Mouse (Mus musculus) forebrain, embryonic 14.5 days (tissue): Measurements from ENCODE around the gene Plin5. TPM values are rescaled to one million over a fixed set of nuclear protein-coding genes. Genes with fewer than 3 reads are reported as not detected.

ENCODE experiments used
- ATAC-seq: fragments of 200-750 bp; cut with Nextera tagmentation; 2 replicates; pipeline ENCODE4 v1.8.0; 2017; ENCODE audit warnings: mild to moderate bottlenecking, moderate library complexity
- DNase-seq: peaks from one replicate; pipeline ENCODE4 v3.0.0-alpha.2; 2015; ENCODE audit warnings: low spot score
- H3K27ac ChIP-seq: fragments of 300-500 bp; sonication (generic); 2 replicates; pipeline ENCODE4 v1.5.1; 2014; ENCODE audit warnings: low read depth, mild to moderate bottlenecking, control low read depth, low read length, moderate library complexity
- H3K27me3 ChIP-seq: fragments of 300-500 bp; sonication (generic); replicated peaks from 2 replicates; pipeline ENCODE4 v1.6.1; 2014; ENCODE audit warnings: low read length, control low read depth, mixed read lengths; ENCODE audit not compliant: control insufficient read depth, insufficient read depth
- H3K36me3 ChIP-seq: fragments of 300-500 bp; sonication (generic); 2 replicates; pipeline ENCODE4 v1.6.1; 2014; ENCODE audit warnings: low read length, control low read depth; ENCODE audit not compliant: control insufficient read depth, insufficient read depth
- H3K4me1 ChIP-seq: fragments of 300-500 bp; sonication (generic); 2 replicates; pipeline ENCODE4 v1.6.1; 2014; ENCODE audit warnings: antibody characterized with exemption, low read length, control low read depth; ENCODE audit not compliant: control insufficient read depth, insufficient read depth
- H3K4me2 ChIP-seq: fragments of 300-500 bp; sonication (generic); 2 replicates; pipeline ENCODE4 v1.6.1; 2014; ENCODE audit warnings: mild to moderate bottlenecking, control low read depth, low read length
- H3K4me3 ChIP-seq: fragments of 300-500 bp; sonication (generic); 2 replicates; pipeline ENCODE4 v1.5.1; 2014; ENCODE audit warnings: low read depth, low read length, control low read depth
- H3K9ac ChIP-seq: fragments of 300-500 bp; sonication (generic); 2 replicates; pipeline ENCODE4 v1.6.1; 2014; ENCODE audit warnings: mild to moderate bottlenecking, low read length, control low read depth, moderate library complexity
- H3K9me3 ChIP-seq: fragments of 300-500 bp; sonication (generic); replicated peaks from 2 replicates; pipeline ENCODE4 v1.6.1; 2016; ENCODE audit warnings: low read length, control low read depth, mixed read lengths; ENCODE audit not compliant: control insufficient read depth
- whole genome bisulfite sequencing: fragments of 180-500 bp; shearing (Covaris S2); extraction: QIAGEN DNeasy Blood & Tissue Kit; methylation state at CpG from one replicate; pipeline ENCODE4 v1.1.7; 2014; 5-methylcytosine and 5-hydroxymethylcytosine counted together
- polyA plus RNA-seq: library from polyadenylated mRNA; unstranded; fragments of >200 nt; fragmentation: Nextera tagmentation; extraction: Ambion mirVana; gene quantifications from 2 replicates; pipeline ENCODE4 v1.2.1, GENCODE M21; 2014

Gene Plin5
- polyA plus RNA-seq, 1 experiment from 2014 or later, result 0.42 TPM

DNA sequence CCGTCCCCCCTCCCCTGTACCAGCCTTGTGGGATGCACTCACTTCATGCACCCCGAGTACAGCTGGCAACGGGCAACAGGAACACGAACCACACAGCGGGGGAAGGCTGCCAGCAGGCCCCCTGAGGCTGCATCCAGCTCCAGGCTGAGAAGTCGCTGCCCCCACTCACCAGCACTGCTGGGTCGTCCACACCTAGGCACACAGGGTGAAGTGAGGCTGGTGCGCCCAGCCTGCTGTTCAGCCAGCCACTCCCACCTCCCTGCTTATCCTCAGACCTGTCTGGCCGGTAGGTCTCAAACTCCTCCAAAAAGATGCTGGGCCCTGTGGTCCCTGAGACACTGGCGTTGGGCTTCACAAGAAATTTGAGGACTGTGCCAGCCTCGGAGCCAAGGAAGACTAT lies 8.8 kb upstream of the Plin5 start:
- Histone ChIP-seq H3K4me2 (no peak overlapping the region), H3K4me3 (no peak overlapping the region), H3K9me3 (peaks cover 10% of the 10 kb centered on the region), H3K27me3 (peaks cover 35% of the 10 kb centered on the region), H3K36me3 (peaks cover 38% of the 10 kb centered on the region), H3K9ac (no peak overlapping the region), H3K27ac (no peak overlapping the region), H3K4me1 (no peaks in the 10 kb centered on the region)
- 77% methylated on average over 11 of the region's 11 CpGs for WGBS
- DNase-seq, result no peak
- ATAC-seq, result no peak

DNA sequence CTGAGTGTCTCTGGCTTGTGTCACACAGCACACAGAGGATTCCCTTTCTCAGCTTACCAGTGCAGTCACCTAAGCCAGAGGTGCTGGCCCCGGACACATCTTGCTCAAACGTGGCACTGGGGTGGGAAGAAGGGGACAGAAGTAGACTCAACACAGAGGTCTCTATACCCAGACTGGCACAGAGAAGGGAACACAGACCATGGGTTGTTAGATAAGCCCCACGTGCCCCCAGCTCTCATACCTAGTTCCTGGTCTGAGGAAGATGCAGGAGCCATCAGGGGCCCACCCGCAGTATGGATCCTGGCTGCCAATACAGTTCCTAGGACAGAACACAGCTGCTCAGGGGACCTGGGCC lies 7.9 kb upstream of the Plin5 start:
- Histone ChIP-seq H3K4me2 (no peak overlapping the region), H3K27me3 (peaks cover 43% of the 10 kb centered on the region), H3K4me3 (no peak overlapping the region), H3K9me3 (peaks cover 10% of the 10 kb centered on the region), H3K36me3 (peaks cover 34% of the 10 kb centered on the region), H3K9ac (no peak overlapping the region), H3K27ac (no peak overlapping the region), H3K4me1 (no peaks in the 10 kb centered on the region)
- ATAC-seq, result no peak
- WGBS, result 87% methylated on average over 4 of the region's 4 CpGs
- DNase-seq, result no peak

DNA sequence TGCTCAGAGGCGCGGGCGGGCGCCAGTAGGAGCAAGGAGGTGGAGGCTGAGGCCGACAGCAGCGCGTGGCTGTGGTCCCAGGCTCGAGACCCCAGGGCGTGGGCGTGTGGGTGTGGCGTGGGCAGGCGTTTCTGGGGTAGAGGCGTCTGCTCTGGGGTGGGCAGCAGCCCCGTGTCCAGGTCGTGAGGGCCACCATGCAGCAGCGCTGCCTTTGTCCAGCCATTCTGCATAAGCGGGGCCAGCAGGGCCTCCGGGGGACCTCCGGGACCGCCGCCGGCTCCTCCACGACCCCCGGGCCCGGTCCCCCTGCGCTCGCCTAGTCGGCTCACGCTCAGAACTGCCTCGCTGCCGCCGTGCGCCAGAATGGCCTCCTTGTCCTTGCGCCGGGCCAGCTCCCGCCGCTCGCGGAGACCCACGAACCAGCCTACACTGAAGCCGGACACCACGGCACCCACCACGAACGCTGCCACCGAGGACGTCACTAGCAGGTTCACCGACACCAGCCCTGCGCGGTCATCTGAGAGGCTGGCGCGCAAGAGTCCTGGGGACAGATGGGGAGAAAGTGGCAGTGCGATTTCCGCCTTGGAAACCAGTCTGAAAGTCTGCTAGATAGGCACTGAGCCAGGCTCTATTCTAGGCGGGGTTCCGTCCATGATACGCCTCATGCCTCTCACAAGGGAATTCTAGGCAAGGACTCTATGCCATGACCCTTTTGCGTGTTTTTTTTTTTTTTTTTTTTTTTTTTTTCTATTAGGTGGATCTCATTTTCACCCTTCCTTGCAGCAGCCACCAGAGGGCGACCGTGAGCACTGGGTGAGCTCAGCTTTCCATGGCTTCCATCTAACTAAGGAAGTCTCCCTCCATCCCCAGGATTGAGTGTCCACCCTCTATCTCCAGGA lies 7.2 kb upstream of the Plin5 start:
- Histone ChIP-seq H3K27me3 (peaks cover 50% of the 10 kb centered on the region), H3K9ac (peak overlapping the region; percentile 45), H3K36me3 (peaks cover 32% of the 10 kb centered on the region), H3K4me3 (peak overlapping the region; percentile 20; the same call in 1 of the 2 replicates), H3K4me1 (no peaks in the 10 kb centered on the region), H3K4me2 (peak overlapping the region; percentile 44), H3K9me3 (peaks cover 10% of the 10 kb centered on the region), H3K27ac (no peak overlapping the region)
- peak; percentile 51 for DNase-seq
- WGBS, result 6% methylated on average over 52 of the region's 59 CpGs
- ATAC-seq, result peak; percentile 11; the same call in 1 of the 2 replicates

- 54% methylated on average over 59 of the region's 59 CpGs for WGBS
- H3K27ac ChIP-seq, result no peak overlapping the region
- DNase-seq, result no peak
- H3K36me3 ChIP-seq, result peaks cover 28% of the 10 kb centered on the region
- peaks cover 57% of the 10 kb centered on the region for H3K27me3 ChIP-seq
- H3K4me2 ChIP-seq, result peak overlapping the region; percentile 44
- no peaks in the 10 kb centered on the region for H3K4me1 ChIP-seq
- peaks cover 10% of the 10 kb centered on the region for H3K9me3 ChIP-seq
- peak; percentile 9; the same call in 1 of the 2 replicates for ATAC-seq
- no peak overlapping the region for H3K9ac ChIP-seq
- H3K4me3 ChIP-seq, result no peak overlapping the region
Observed at GRCm38 (mm10) chr17:56123681-56124340, 6.4 kb upstream of the Plin5 start.

DNA sequence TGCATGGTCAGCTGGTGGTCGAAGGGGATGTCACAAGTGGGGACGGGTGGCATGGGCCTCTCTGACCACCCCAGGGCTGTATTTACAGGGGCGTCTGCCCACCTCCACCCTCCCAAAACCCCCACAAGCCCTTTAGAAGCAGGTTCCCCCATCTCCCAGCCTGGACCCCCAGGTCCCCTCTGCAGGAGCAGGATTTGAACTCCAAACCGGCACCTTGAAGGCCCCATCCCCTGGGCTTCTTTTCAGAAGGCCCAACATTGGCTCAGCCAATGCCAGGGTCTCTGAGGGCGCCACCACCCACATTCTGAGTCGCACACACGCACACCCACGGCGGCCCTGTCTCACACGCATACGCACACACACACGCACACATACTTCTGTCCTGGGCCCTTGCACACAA lies 5.8 kb upstream of the Plin5 start:
- H3K36me3 ChIP-seq, result peaks cover 25% of the 10 kb centered on the region
- H3K9ac ChIP-seq, result no peak overlapping the region
- no peak overlapping the region for H3K4me2 ChIP-seq
- no peak for DNase-seq
- no peak overlapping the region for H3K4me3 ChIP-seq
- no peaks in the 10 kb centered on the region for H3K4me1 ChIP-seq
- no peak for ATAC-seq
- no peak overlapping the region for H3K27ac ChIP-seq
- peaks cover 10% of the 10 kb centered on the region for H3K9me3 ChIP-seq
- WGBS, result 87% methylated on average over 12 of the region's 12 CpGs
- H3K27me3 ChIP-seq, result peaks cover 64% of the 10 kb centered on the region

DNA sequence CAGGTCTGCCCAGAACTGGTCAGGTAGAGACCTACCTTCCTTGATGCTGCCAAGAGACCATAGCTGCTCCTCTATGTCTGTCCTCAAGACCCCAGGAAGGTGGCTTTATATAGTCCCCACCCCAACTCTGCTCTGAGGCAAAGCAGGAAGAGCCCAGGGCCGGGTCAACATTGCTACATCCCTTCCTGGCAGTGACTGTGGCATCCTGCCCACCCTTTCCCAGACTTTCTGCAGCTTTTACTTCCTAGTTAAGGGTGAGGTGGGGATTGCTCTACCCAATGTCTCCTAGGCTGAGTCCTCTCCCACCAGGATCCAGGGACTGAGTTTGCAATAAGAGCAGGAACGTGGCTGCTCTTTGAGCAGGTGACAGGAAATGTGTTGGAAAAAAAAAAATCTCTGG lies 4.4 kb upstream of the Plin5 start, which contains the start of gene Lrg1:
TSS of gene Lrg1 (minus strand) at position 176 of the 400 bp plus-strand sequence.
- H3K9ac ChIP-seq, result no peak within 1 kb of the TSS
- H3K27me3 ChIP-seq, result peaks cover 65% of the 10 kb centered on the region
- no peak within 1 kb of the TSS for H3K4me2 ChIP-seq
- ATAC-seq (no peak), DNase-seq (no peak)
- WGBS, result 57% methylated on average over 2 of the region's 2 CpGs
- H3K27ac ChIP-seq, result no peak within 1 kb of the TSS
- H3K9me3 ChIP-seq, result peaks cover 10% of the 10 kb centered on the region
- 0 out of 2 replicates have a peak, but pooled peaks cover 4% of the 10 kb centered on the region for H3K4me1 ChIP-seq
- peaks cover 15% of the 10 kb centered on the region for H3K36me3 ChIP-seq
- H3K4me3 ChIP-seq, result no peak within 1 kb of the TSS

GRCm38 (mm10) chr17:56119981-56120880 lies 2.8 kb upstream of the Plin5 start:
- H3K4me2 ChIP-seq, result no peak overlapping the region
- 11% methylated on average over 65 of the region's 66 CpGs for WGBS
- no peak for ATAC-seq

GRCm38 (mm10) chr17:56119431-56119830 lies 2.0 kb upstream of the Plin5 start:
- 0 out of 2 replicates have a peak, but pooled peaks cover 4% of the 10 kb centered on the region for H3K4me1 ChIP-seq
- DNase-seq, result no peak
- peaks cover 10% of the 10 kb centered on the region for H3K9me3 ChIP-seq
- no peak overlapping the region for H3K4me3 ChIP-seq
- H3K4me2 ChIP-seq, result no peak overlapping the region
- no peak for ATAC-seq
- H3K36me3 ChIP-seq, result peaks cover 11% of the 10 kb centered on the region; the same call in 1 of the 2 replicates
- H3K9ac ChIP-seq, result no peak overlapping the region
- peaks cover 68% of the 10 kb centered on the region for H3K27me3 ChIP-seq
- H3K27ac ChIP-seq, result no peak overlapping the region
- WGBS, result 52% methylated on average over 12 of the region's 12 CpGs

More at GRCm38 (mm10) chr17:56119981-56120880, 2.8 kb upstream of the Plin5 start:
- no peak overlapping the region for H3K4me3 ChIP-seq
- H3K4me1 ChIP-seq, result 0 out of 2 replicates have a peak, but pooled peaks cover 4% of the 10 kb centered on the region
- H3K9ac ChIP-seq, result no peak overlapping the region
- H3K27me3 ChIP-seq, result peaks cover 72% of the 10 kb centered on the region
- no peak overlapping the region for H3K27ac ChIP-seq
- H3K36me3 ChIP-seq, result peaks cover 14% of the 10 kb centered on the region
- DNase-seq, result no peak
- peaks cover 10% of the 10 kb centered on the region for H3K9me3 ChIP-seq
